Mouse (Mus musculus): ENCODE measurements around the gene Acsm5. TPM values are rescaled to one million over a fixed set of nuclear protein-coding genes. Genes with fewer than 3 reads are reported as not detected.

Gene Acsm5
- polyA plus RNA-seq (2015; fragmentation: Nextera tagmentation; extraction: Ambion mirVana) = 0.27 and 0.33 TPM in 2 replicates

DNA sequence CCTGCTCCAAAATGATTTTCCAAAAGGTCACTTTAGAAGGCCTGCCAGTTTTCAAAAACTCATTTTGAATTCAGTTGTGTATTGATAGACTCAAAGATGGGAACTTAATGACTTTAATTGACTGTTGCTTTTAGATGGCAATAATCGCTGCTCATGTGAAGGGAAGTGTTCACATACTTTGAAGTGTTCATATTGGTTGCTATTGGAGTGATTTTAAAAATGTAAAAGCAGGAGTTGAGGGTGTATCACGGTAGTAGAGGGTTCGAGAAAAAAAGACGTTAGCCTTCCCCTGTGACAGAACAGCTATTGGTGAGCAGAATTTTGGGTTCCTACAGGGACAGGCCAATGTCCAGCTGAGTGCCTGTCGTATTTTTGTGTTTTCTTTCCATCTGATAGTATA, at the start of gene Acsm5:
Gene Acsm5, plus strand, starts transcription at position 301 of the 400 bp plus-strand sequence.
- H3K27ac ChIP-seq (replicated peaks) = no peak within 1 kb of the TSS
- no peak within 1 kb of the TSS for H3K4me3 ChIP-seq (ENCODE audit: low read depth, low read length)
- WGBS = 66% methylated on average over 5 of the region's 5 CpGs
- TF ChIP-seq CTCF (IDR thresholded peaks at IDR 0.05; ENCODE audit: low read depth) (no peak), EP300 (optimal IDR thresholded peaks at IDR 0.05) (no peak)
- H3K4me2 ChIP-seq (replicated peaks; ENCODE audit: low read depth) = no peak within 1 kb of the TSS
- no peak for DNase-seq (ENCODE audit: low spot score)
- no peaks in the 10 kb centered on the region for H3K27me3 ChIP-seq (ENCODE audit: control insufficient read depth, insufficient read depth, low read length)
- no peak for ATAC-seq (ENCODE audit: low FRiP score, low TSS enrichment)
- no peaks in the 10 kb centered on the region for H3K36me3 ChIP-seq (ENCODE audit: control insufficient read depth, insufficient read depth, low read length)
- no peaks in the 10 kb centered on the region for H3K4me1 ChIP-seq (replicated peaks; ENCODE audit: control insufficient read depth, insufficient read depth)
- no peaks in the 10 kb centered on the region for H3K9me3 ChIP-seq (ENCODE audit: control insufficient read depth, low read length)
- H3K9ac ChIP-seq (ENCODE audit: low read length) = no peak within 1 kb of the TSS

DNA sequence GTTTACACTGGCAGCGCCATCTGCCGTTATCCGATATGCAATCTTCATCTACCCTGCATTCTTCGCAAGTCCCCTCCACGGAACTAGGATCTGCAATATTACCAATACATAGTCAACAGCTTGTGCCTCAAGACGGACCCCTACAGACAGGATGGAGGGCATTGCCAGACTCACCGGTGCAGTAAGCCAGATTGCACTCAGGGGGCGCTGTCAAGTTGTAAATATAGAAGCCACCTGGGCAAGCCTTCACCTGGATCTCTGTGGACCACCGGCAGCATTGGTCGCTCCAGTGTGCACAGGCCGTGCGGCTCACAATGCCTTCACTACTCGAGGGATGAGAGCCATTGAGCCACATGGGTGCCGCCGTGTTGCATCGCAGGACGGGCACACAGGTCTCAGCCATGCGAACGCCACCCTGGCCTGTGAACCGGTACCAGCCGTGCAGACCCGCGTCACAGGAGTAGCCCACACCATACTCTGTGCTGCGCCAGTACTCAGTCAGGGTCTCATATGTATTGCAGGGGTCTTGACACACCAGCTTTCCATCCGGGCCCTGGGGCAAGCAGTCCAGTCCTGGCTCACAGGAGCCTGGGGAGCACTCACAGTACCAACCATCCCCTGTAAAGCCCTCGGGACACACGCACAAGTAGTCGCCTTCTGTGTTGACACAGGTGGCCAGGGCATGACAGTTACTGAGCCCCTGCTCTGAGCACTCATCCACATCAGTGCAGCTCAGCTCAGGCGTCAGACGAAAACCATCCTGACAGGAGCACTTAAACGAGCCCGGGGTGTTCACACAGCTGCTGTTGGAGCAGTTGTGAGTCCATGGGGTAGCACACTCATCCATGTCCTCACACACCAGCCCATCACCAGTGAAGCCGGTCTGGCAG, 42.5 kb upstream of the Acsm5 start:
- H3K27me3 ChIP-seq (ENCODE audit: control insufficient read depth, insufficient read depth, low read length) = no peaks in the 10 kb centered on the region
- H3K4me3 ChIP-seq (ENCODE audit: low read depth, low read length) = no peak overlapping the region
- H3K27ac ChIP-seq (replicated peaks) = no peak overlapping the region
- no peak overlapping the region for H3K9ac ChIP-seq (ENCODE audit: low read length)
- TF ChIP-seq EP300 (optimal IDR thresholded peaks at IDR 0.05) = no peak
- 66% methylated on average over 33 of the region's 33 CpGs for WGBS
- ATAC-seq (ENCODE audit: low FRiP score, low TSS enrichment) (no peak), DNase-seq (ENCODE audit: low spot score) (no peak)
- no peaks in the 10 kb centered on the region for H3K9me3 ChIP-seq (ENCODE audit: control insufficient read depth, low read length)
- H3K4me1 ChIP-seq (replicated peaks; ENCODE audit: control insufficient read depth, insufficient read depth) = no peaks in the 10 kb centered on the region
- no peaks in the 10 kb centered on the region for H3K36me3 ChIP-seq (ENCODE audit: control insufficient read depth, insufficient read depth, low read length)
- no peak overlapping the region for H3K4me2 ChIP-seq (replicated peaks; ENCODE audit: low read depth)

DNA sequence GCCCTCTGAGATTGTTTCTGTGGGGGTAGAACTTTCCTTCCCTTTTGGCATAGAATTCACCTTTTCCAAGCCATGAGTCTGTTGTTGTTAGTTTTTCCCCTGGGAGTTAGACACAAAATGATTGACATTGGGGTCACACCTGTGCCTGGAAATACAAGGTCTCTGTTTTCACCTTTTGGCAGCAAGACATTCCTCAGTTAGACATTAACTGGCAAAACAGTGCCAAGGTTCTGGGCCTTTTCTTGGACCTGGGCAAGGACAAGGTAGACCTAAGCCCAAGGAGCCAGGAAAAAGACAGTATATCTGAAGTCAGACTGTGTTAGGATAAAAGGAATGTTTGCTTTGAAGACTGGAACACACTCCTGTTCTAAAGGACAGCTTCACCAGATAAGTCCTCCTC, 40.0 kb upstream of the Acsm5 start, which contains the start of gene Umod:
Gene Umod, minus strand, starts transcription at position 27 of the 400 bp plus-strand sequence.
- Histone ChIP-seq H3K9ac (ENCODE audit: low read length) (no peak within 1 kb of the TSS), H3K36me3 (ENCODE audit: control insufficient read depth, insufficient read depth, low read length) (no peaks in the 10 kb centered on the region), H3K27ac (replicated peaks) (no peak within 1 kb of the TSS), H3K4me3 (ENCODE audit: low read depth, low read length) (no peak within 1 kb of the TSS), H3K27me3 (ENCODE audit: control insufficient read depth, insufficient read depth, low read length) (no peaks in the 10 kb centered on the region), H3K4me2 (replicated peaks; ENCODE audit: low read depth) (no peak within 1 kb of the TSS), H3K4me1 (replicated peaks; ENCODE audit: control insufficient read depth, insufficient read depth) (no peaks in the 10 kb centered on the region), H3K9me3 (ENCODE audit: control insufficient read depth, low read length) (no peaks in the 10 kb centered on the region)
- no peak for DNase-seq (ENCODE audit: low spot score)
- TF ChIP-seq CTCF (IDR thresholded peaks at IDR 0.05; ENCODE audit: low read depth) (no peak), EP300 (optimal IDR thresholded peaks at IDR 0.05) (no peak)
- ATAC-seq (ENCODE audit: low FRiP score, low TSS enrichment) = no peak

- H3K4me2 ChIP-seq (replicated peaks; ENCODE audit: low read depth) = no peak overlapping the region
- no peaks in the 10 kb centered on the region for H3K9me3 ChIP-seq (ENCODE audit: control insufficient read depth, low read length)
- no peak overlapping the region for H3K9ac ChIP-seq (ENCODE audit: low read length)
- no peaks in the 10 kb centered on the region for H3K36me3 ChIP-seq (ENCODE audit: control insufficient read depth, insufficient read depth, low read length)
- H3K4me1 ChIP-seq (replicated peaks; ENCODE audit: control insufficient read depth, insufficient read depth) = no peaks in the 10 kb centered on the region
- no peak for ATAC-seq (ENCODE audit: low FRiP score, low TSS enrichment)
- H3K27ac ChIP-seq (replicated peaks) = no peak overlapping the region
- TF ChIP-seq CTCF (IDR thresholded peaks at IDR 0.05; ENCODE audit: low read depth) (no peak), EP300 (optimal IDR thresholded peaks at IDR 0.05) (no peak)
- H3K4me3 ChIP-seq (ENCODE audit: low read depth, low read length) = no peak overlapping the region
- no peaks in the 10 kb centered on the region for H3K27me3 ChIP-seq (ENCODE audit: control insufficient read depth, insufficient read depth, low read length)
- DNase-seq (ENCODE audit: low spot score) = no peak
- WGBS = 76% methylated on average over 4 of the region's 4 CpGs
Measured at GRCm38 (mm10) chr7:119484154-119484553, 35.1 kb upstream of the Acsm5 start.

- 86% methylated on average over 5 of the region's 5 CpGs for WGBS
- H3K36me3 ChIP-seq (ENCODE audit: control insufficient read depth, insufficient read depth, low read length) = no peaks in the 10 kb centered on the region
- ATAC-seq (ENCODE audit: low FRiP score, low TSS enrichment) = no peak
- H3K27ac ChIP-seq (replicated peaks) = no peak overlapping the region
- H3K9me3 ChIP-seq (ENCODE audit: control insufficient read depth, low read length) = no peaks in the 10 kb centered on the region
- H3K9ac ChIP-seq (ENCODE audit: low read length) = no peak overlapping the region
- H3K4me2 ChIP-seq (replicated peaks; ENCODE audit: low read depth) = no peak overlapping the region
- TF ChIP-seq EP300 (optimal IDR thresholded peaks at IDR 0.05) (no peak), CTCF (IDR thresholded peaks at IDR 0.05; ENCODE audit: low read depth) (no peak)
- H3K4me1 ChIP-seq (replicated peaks; ENCODE audit: control insufficient read depth, insufficient read depth) = no peaks in the 10 kb centered on the region
- H3K4me3 ChIP-seq (ENCODE audit: low read depth, low read length) = no peak overlapping the region
- H3K27me3 ChIP-seq (ENCODE audit: control insufficient read depth, insufficient read depth, low read length) = no peaks in the 10 kb centered on the region
- no peak for DNase-seq (ENCODE audit: low spot score)
Measured at GRCm38 (mm10) chr7:119486683-119487082, 32.6 kb upstream of the Acsm5 start.

GRCm38 (mm10) chr7:119490041-119490780, 29.1 kb upstream of the Acsm5 start:
- Histone ChIP-seq H3K4me2 (replicated peaks; ENCODE audit: low read depth) (no peak overlapping the region), H3K27me3 (ENCODE audit: control insufficient read depth, insufficient read depth, low read length) (no peaks in the 10 kb centered on the region), H3K9me3 (ENCODE audit: control insufficient read depth, low read length) (no peaks in the 10 kb centered on the region), H3K4me1 (replicated peaks; ENCODE audit: control insufficient read depth, insufficient read depth) (no peaks in the 10 kb centered on the region), H3K27ac (replicated peaks) (no peak overlapping the region), H3K9ac (ENCODE audit: low read length) (no peak overlapping the region), H3K4me3 (ENCODE audit: low read depth, low read length) (no peak overlapping the region), H3K36me3 (ENCODE audit: control insufficient read depth, insufficient read depth, low read length) (no peaks in the 10 kb centered on the region)
- TF ChIP-seq EP300 (optimal IDR thresholded peaks at IDR 0.05) (no peak), CTCF (IDR thresholded peaks at IDR 0.05; ENCODE audit: low read depth) (no peak)
- no peak for ATAC-seq (ENCODE audit: low FRiP score, low TSS enrichment)
- DNase-seq (ENCODE audit: low spot score) = no peak
- WGBS = 74% methylated on average over 4 of the region's 4 CpGs

All from stomach, postnatal 0 days (tissue).